Mouse (Mus musculus) spleen, adult 2 months (tissue): ENCODE results near the gene Smad1.

Experiments used
- CTCF ChIP-seq: fragments of 200-500 bp; IDR thresholded peaks from 2 replicates; pipeline ENCODE4 v1.5.1; 2011; ENCODE audit warnings: mild to moderate bottlenecking, inconsistent platforms; ENCODE audit not compliant: insufficient read depth, insufficient read length, insufficient replicate concordance; ENCODE audit errors: extremely low read depth
- POLR2A ChIP-seq: fragments of 200-500 bp; IDR thresholded peaks from 2 replicates; pipeline ENCODE4 v1.6.1; 2011; ENCODE audit warnings: low read depth, low read length, inconsistent platforms

DNA sequence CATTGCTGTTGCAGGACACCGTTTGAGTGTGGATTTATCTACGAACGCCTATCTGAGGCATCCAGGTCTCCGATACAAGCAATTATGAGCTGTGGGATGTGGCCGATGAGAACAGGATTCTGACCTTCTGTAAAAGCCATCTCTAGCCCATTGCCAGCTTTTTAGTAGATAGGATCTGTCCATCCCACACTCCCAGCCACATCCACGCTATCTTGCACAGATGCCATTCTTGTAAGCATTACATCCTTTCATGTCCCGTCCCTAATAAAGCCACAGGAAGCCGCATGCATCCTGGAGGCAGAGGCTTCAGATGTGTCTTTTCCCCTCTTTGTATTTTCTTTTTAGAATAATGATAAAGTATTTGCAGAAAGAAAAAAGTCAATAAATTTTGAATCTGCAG, 58.1 kb downstream of the Smad1 start:
- TF ChIP-seq POLR2A = no peak
- TF ChIP-seq CTCF = no peak
